Mouse (Mus musculus) testis, adult 2 months (tissue): ENCODE results near the gene Bud13. TPM values are rescaled to one million over a fixed set of nuclear protein-coding genes. Genes with fewer than 3 reads are reported as not detected.
"Not testable (repeated sequence)": the region's sequence is repeated elsewhere in the genome, so short reads cannot be mapped to it uniquely, and the experiment has no call there.

Source experiments
- H3K27ac ChIP-seq: fragments of 200-500 bp; 2 replicates; pipeline ENCODE4 v1.5.1; 2012; ENCODE audit warnings: low read depth, low read length; ENCODE audit not compliant: control insufficient read depth, insufficient read depth
- H3K27me3 ChIP-seq: fragments of 200-500 bp; 2 replicates; pipeline ENCODE4 v1.6.1; 2012; ENCODE audit warnings: mild to moderate bottlenecking, low read length, moderate library complexity; ENCODE audit not compliant: control insufficient read depth, insufficient read depth
- H3K36me3 ChIP-seq: fragments of 200-500 bp; 2 replicates; pipeline ENCODE4 v1.6.1; 2012; ENCODE audit warnings: mild to moderate bottlenecking, low read length; ENCODE audit not compliant: control insufficient read depth, insufficient read depth
- H3K4me1 ChIP-seq: fragments of 200-500 bp; 2 replicates; pipeline ENCODE4 v1.6.1; 2012; ENCODE audit warnings: low read length; ENCODE audit not compliant: control insufficient read depth, insufficient read depth
- H3K4me3 ChIP-seq: fragments of 200-500 bp; 2 replicates; pipeline ENCODE4 v1.5.1; 2012; ENCODE audit warnings: low read depth, mild to moderate bottlenecking, low read length, moderate library complexity, mixed read lengths; ENCODE audit not compliant: control insufficient read depth
- CTCF ChIP-seq: fragments of 200-500 bp; IDR thresholded peaks from 2 replicates; pipeline ENCODE4 v1.5.1; 2012; ENCODE audit warnings: low read depth, mild to moderate bottlenecking, inconsistent platforms, low read length, moderate library complexity; ENCODE audit not compliant: control insufficient read depth, insufficient read depth, insufficient replicate concordance
- POLR2A ChIP-seq: fragments of 200-500 bp; IDR thresholded peaks from 2 replicates; pipeline ENCODE4 v1.6.1; 2012; ENCODE audit warnings: low read depth, mild to moderate bottlenecking, inconsistent platforms, low read length, moderate library complexity; ENCODE audit not compliant: control insufficient read depth
- polyA plus RNA-seq: library from polyadenylated mRNA; depleted of rRNA; stranded (reverse); fragments of >200 nt; gene quantifications from 2 replicates; pipeline ENCODE4 v1.2.3, GENCODE M21; 2012

The Bud13 gene
- polyA plus RNA-seq, 1 experiment, result 5.8 TPM

- Histone ChIP-seq H3K27ac (no peak overlapping the region), H3K36me3 (no peaks in the 10 kb centered on the region), H3K27me3 (no peaks in the 10 kb centered on the region), H3K4me1 (peaks cover 4% of the 10 kb centered on the region; the same call in 1 of the 2 replicates), H3K4me3 (peak overlapping the region; percentile 63)
- TF ChIP-seq POLR2A (no peak), CTCF (no peak)
Measured at GRCm38 (mm10) chr9:46316909-46317308, 34.1 kb downstream of the Bud13 start.

DNA sequence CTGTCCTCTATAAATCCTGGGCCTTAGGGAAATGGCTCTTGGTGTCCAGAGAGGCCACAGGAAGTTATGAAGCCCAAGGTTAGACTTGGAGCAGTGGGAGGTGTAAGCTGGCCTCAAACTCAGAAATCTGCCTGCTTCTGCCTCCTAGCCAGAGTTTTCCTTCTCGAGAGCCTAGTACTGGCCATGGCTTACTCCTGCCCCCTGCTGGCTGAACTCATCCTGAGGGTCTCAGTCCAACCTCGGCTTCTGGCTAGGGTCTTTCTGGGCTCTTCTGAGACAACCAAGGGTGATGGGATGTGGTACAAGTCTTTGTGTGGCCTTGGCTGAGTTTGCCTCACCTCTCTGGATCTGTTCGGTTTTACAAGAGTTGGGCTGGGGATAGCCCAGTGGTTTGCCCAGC is 35.1 kb downstream of the Bud13 start:
- H3K27me3 ChIP-seq, result no peaks in the 10 kb centered on the region
- H3K36me3 ChIP-seq, result no peaks in the 10 kb centered on the region
- TF ChIP-seq POLR2A (no peak), CTCF (peak; percentile 39; the same call in 1 of the 2 replicates)
- H3K4me3 ChIP-seq, result peak overlapping the region; percentile 82
- no peak overlapping the region for H3K27ac ChIP-seq
- peaks cover 4% of the 10 kb centered on the region; the same call in 1 of the 2 replicates for H3K4me1 ChIP-seq

GRCm38 (mm10) chr9:46319886-46320285 is 37.1 kb downstream of the Bud13 start, which contains the start of gene 4931429L15Rik:
4931429L15Rik (minus strand) TSS chr9:46319986.
- H3K36me3 ChIP-seq, H3K27me3 ChIP-seq, H3K27ac ChIP-seq, H3K4me1 ChIP-seq: not testable (repeated sequence)
- H3K4me3 ChIP-seq, result peak within 1 kb of the TSS; percentile 82

GRCm38 (mm10) chr9:46320461-46320860 is 37.7 kb downstream of the Bud13 start:
- Histone ChIP-seq H3K27me3 (no peaks in the 10 kb centered on the region), H3K4me1 (peaks cover 4% of the 10 kb centered on the region; the same call in 1 of the 2 replicates), H3K4me3 (peak overlapping the region; percentile 50), H3K27ac (no peak overlapping the region), H3K36me3 (no peaks in the 10 kb centered on the region)
- TF ChIP-seq POLR2A (no peak), CTCF (no peak)

GRCm38 (mm10) chr9:46326694-46327405 is 44.0 kb downstream of the Bud13 start:
- TF ChIP-seq POLR2A, result no peak
- no peak for TF ChIP-seq CTCF
- no peak overlapping the region for H3K27ac ChIP-seq
- H3K36me3 ChIP-seq, result no peaks in the 10 kb centered on the region
- no peak overlapping the region for H3K4me3 ChIP-seq
- peaks cover 17% of the 10 kb centered on the region for H3K4me1 ChIP-seq
- H3K27me3 ChIP-seq, result peaks cover 3% of the 10 kb centered on the region

DNA sequence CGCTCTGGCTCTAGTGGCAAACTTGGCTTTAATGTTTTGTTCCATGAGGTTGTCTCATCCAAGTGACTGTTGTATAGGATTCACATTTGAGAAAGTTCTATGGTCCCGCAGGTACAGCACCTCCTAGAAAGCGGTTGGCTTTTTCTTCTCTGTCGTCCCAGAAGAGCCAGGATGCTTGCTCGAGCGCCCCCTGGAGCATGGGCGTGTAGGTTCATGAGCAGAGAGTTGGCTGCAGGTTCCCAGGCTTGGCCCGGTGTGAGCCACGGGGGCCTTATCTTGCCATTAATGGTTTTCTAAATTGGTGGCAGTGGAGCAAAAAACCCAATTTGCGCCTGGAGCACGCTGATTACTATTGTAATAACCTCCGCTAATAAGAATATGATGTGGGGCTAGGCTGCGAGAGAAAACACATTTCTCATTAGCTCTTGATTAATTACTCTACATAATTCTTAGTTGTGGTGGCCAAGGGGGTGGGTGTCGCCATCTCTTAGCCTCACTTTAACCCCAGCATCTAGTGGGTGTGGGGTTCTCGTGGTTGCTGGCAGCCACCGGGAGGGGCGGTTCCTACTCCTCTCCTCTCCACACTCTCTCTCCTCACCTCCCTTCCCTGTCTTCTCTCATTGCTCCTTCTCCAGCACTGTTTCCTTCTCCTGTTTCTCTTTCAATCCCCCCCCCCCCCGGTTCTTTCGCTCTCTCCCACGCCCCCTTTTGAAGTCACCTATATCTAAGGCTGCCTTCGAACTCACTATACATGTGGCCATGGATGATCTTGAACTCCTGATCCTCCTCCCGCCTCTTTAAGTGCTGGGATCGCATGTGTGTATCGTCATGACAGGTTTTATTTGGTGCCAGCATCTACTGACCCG is 45.1 kb downstream of the Bud13 start:
- H3K4me1 ChIP-seq, result peaks cover 17% of the 10 kb centered on the region
- TF ChIP-seq CTCF (peak; percentile 78; the same call in 1 of the 2 replicates), POLR2A (no peak)
- peak overlapping the region; percentile 76 for H3K27ac ChIP-seq
- peak overlapping the region; percentile 96 for H3K4me3 ChIP-seq
- H3K36me3 ChIP-seq, result no peaks in the 10 kb centered on the region
- peaks cover 3% of the 10 kb centered on the region for H3K27me3 ChIP-seq

DNA sequence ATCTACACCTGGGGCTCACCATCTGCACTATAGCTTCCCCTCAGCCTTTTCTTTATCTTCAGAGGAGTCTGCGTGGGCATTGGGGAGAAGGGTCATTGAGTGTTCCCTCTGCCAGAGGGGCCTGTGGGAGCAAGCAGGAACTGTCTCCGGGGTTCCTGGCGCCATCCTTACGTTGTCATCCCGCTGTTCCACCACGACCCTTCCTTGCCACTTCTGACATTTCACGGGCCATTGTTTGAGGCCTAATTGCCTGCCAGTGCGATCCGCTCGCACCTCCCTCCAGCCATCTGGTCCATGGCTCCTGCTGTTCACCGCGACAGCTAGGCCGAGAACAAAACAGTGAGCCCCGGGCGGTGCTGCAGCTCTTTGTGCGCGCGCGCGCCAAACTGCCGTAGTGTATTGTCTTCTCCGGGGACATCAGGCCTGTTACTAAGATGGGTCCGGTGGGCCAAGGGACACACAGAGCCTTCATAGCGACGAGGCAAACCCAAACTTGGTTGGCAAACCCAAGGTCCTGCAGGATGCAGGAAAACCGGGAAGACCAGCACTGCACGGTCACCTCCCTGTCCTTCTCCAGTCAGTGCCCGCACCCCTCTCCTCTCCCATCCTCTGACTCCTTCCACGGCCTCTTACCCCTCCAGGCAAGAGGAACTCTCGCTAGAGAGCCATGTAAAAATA is 45.9 kb downstream of the Bud13 start:
- peak overlapping the region; percentile 76 for H3K27ac ChIP-seq
- H3K36me3 ChIP-seq, result no peaks in the 10 kb centered on the region
- peak overlapping the region; percentile 96 for H3K4me3 ChIP-seq
- TF ChIP-seq CTCF (no peak), POLR2A (peak; percentile 50; the same call in 1 of the 2 replicates)
- H3K4me1 ChIP-seq, result peaks cover 17% of the 10 kb centered on the region
- peaks cover 3% of the 10 kb centered on the region for H3K27me3 ChIP-seq
